Mouse (Mus musculus) inflammation-experienced regulatory T-cells, adult 6 months (primary cell): ENCODE data around the gene Larp6. TPM values are rescaled to one million over a fixed set of nuclear protein-coding genes. Genes with fewer than 3 reads are reported as not detected.

Experiments used
- ATAC-seq: one replicate; pipeline ENCODE4 v1.8.0; 2017
- polyA plus RNA-seq, 3 experiments: library from polyadenylated mRNA; unstranded; fragments of 100-300 nt; shearing (Covaris generic); gene quantifications; one replicate each; pipeline ENCODE4 v1.2.1; 2017

The Larp6 gene
- polyA plus RNA-seq, 3 experiments from 2014 or later: not detected

DNA sequence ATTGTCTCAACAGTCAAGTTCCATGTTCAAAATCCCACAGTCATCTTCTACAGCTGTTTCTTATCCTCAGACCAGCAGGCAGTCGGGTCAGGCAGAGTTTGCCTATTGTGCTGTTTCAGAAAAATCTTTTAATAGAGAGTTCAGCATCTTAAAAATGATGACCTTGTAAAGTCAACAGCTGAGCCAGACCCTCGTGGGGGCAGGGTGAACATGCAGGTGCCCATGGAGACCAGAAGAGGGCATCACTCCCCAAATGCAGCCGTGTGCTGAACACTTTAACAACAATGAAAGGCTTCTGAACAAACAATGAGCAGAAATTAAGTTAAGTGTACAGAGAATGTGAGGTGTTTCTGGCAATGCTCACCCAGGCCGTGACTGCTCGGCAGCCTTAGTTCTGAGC lies 3.0 kb downstream of the Larp6 start:
- no peak for ATAC-seq

DNA sequence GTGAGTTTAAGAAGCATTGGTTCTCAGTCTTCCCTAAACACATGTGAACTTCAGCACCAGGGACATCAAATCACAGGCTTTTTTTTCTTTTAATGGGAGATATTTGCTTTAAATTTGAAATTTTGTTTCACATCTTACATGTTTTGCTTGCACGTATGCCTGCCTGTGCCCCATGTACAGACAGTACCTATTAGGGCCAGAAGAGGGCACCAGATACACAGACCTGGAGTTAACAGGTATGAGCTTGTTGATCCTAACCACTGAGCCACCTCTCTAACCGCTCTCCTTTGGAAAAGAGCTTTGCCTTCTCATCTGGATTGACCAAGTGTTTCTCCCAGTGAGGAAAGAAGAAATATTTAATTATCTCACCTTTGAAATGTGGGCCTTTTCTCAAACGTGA lies 5.5 kb downstream of the Larp6 start:
- no peak for ATAC-seq

DNA sequence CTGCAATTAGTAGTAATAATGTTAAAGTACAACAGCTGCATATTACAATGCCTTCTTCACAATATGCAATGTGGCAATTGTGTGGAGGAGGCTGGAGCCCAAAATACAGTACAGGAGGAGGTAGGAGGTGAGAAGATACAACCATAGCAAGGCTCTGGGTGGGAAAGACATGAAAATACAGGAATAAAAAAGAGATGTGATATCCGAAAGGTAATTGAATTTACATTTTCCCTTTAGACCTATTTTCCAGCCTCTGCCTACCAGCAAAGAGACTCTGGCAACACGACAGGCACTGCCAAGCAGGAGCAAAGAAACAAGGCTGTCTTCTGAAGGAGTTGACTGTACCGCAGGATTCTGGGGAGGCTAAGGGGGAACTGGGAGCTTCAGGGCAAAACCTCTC lies 6.9 kb downstream of the Larp6 start:
- no peak for ATAC-seq

DNA sequence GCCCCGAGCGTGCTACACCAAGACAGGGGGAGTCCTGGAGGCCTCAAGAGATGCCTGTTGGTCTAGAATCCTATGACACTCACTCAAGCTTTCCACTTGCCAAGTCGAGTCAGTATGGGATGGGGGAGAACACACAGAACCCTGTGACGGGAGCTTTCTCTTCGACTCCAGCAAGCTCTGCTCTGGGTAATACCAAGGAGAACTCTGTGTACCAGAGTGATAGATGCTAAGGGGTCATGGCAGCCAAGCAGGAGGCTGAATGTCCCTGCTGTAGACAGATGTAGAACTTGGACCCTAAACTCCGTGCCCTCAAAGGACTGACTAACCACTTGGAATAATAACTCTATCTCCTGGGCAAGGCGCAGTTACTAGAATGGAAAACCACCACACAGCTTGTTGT lies 12.2 kb downstream of the Larp6 start:
- ATAC-seq: no peak

DNA sequence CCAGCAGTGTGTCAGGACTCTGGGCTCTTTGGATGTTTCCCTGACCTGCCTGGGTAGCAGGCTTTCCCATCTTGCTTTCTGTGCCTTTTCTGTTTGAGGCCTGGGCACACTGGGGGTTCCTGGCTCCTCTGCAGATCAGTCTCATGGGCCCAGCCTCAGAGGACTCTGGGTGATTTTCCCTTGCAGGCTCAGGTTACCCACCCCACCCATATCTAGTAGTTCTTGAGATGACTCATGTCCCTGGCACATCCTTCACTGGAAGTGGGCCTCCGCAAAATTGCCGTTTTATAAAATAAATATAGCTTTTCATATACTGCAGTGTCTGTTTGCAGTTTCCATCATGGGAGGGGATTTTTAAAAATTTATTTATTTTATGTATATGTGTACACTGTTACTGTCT lies 21.5 kb downstream of the Larp6 start:
- ATAC-seq: no peak

DNA sequence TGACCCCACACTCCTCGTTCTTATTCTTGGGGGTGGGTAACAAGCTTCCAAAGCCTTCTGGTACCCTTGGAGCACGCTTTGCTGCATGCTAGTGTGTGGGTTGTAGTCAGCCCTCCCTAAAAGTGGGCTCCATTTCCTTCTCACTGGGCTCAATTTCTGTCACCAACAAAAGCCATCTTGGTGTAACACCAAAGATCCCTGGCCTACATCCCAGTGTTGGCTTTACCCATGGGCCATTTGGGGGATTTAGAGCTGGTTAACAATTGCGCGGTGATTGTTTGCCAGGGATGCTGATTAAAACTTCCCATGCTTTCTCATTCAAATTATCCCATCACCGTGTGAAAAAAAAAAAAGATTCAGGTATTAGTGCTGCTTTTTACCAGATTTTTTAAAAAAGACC lies 26.3 kb downstream of the Larp6 start:
- ATAC-seq: no peak

DNA sequence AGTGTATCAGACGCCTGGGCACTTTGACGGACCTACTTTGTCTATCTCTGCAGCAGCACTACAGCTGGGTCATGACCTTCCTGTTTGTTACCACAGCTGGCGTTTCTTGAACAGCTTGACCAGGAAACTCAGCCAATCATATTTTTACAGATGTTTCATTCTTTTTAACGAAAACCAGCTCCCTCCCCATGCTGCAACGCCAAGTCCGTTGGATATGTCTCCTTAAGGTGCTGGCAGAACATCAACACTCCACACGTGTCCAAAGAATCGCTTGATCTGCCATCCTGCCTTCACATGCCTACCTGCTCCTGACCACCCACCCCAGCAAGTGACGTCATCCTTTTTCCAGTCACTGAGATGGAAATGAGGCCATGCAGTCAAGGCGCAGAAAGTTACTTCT lies 28.6 kb downstream of the Larp6 start:
- ATAC-seq: no peak

DNA sequence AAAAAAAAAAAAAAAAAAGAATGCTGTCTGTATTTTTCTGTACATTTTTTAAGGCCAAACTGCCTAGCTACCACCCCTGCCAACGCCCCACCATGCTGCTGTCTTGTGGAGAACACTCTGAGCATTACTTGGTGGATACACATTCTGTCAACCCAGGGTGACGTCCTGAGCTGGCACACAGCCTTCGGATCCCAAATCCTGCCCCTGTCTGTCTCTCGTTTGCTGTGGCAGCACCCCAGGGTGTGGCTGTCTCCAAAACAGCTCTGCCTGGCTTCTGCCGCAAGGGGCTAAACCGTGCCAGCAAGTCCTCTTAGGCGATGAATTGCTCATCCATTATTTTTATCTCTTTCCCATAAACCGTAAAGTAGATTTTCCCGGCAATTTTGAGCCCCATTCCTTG lies 29.7 kb downstream of the Larp6 start:
- no peak for ATAC-seq

DNA sequence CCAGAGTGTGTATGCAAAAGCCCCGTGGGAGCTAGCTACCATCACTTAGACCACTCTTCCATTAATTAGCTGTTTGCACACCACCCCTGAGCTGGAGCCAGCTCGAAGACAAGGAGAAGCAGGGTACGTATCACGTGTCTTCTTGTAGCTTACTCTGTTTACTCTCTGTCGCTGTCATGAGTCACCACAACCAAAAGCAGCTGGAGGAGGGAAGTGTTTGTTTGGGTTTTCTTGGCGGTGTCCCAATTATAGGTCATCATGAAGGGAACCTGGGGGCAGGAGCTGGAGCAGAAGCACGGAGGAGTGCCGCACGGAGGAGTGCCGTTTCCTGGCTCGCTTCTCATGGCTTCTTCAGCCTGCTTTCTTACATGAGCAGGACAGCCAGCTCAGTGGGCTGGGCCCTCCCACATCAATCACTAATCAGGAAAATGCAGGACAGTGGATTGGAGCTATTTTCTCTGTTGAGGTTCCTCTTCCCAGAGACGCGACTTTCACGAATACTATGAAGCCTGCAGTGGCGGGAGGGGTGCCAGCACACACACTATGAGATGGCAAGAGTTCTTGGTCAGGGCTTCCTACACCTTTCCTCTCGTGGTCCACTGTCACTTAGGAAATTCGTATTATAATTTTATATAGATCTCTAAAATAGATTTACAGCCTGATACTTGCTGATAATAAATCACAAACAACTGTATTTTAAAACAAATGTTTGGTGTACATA lies 30.6 kb downstream of the Larp6 start:
- ATAC-seq: no peak

DNA sequence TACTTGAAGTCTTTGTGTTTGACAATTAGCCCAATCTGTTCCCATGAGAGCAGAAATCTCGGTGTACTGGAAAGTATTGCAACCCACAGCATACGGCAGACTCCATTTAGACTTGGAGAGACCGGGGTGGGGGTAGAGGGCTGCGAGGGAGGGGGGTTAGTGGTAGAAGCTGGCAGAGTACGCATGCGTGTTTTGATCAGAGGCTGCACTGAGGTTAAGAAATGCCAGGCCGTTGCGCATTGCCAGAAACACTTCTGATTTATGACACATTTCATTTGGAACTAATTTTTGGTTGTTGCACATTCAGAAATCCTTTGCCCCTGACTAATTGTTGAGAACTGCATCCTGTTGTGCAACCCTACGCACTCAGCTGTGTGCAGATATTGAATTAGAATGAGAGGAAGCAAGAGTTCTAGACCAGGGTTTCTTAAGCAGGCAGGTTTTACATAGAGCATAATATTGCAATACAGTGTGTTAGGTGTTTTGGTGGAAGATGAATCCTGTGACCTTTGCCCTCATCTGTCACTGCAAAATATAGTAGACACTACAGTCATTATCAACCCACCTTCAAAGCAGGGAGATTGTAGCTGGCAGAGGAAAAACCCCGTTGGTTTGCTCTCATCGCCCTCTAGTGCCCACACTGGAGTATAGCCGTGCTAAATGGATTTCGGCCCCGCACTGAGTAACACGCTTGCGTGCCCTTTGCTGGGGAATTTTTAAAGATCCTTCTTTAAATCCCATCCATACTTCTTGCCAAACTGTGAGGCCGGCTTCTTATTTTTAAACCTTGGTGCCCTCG lies 31.6 kb downstream of the Larp6 start:
- ATAC-seq: no peak

DNA sequence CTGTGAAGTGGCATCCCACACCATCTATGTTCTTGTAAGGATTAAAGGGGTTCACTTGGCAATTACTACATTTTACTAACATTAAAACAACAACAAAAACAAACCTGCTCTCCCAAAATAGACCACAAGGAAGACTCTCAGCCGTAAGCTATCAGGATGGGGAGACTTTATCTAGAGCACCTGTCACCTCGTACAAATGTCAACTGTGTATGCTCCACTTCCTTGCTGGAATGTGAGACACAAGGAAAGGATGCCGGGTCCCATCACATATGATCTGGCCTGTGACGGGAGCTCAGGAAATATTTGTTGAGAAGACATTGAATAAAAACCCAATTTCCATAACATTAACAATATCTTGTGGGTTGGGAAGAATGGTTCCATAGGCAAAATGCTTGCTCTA lies 32.2 kb downstream of the Larp6 start:
- ATAC-seq: no peak

DNA sequence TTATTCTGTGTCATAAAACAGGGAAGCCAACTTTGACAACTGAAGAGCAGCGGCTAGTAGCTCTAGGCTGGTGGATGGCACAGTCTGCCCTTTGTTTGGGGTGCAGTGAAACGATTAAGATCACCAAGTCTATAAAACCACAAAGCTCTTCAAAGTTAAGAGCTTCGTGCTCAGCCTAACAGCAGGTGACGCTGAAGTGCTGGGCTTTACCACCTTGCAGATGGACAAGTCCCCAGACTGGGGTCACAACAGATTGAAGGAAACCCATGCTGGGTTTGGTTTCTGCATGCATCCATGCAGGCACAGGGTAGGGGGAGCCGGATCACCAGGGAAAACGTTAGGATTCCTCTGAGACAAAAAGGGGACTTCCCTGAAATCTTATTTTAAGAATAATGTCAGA lies 33.8 kb downstream of the Larp6 start:
- no peak for ATAC-seq

DNA sequence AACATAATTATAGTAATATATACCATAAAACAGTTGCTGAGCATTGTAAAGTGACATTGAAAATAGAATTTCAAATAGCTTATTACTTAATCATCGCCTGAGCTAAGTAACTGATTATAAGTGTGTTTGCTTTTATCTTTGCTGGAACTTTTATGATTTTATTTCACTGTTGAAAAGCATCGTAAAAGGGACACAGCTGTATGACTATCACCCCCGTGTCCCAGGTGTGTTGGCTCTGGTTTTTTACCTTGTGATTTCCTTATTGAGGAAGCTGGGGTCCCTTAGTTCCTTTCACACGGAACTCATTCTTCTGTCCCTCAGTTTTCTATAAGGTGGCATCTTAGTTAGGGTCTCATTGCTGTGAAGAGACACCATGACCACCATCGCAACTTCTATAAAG lies 34.9 kb downstream of the Larp6 start:
- ATAC-seq: no peak

DNA sequence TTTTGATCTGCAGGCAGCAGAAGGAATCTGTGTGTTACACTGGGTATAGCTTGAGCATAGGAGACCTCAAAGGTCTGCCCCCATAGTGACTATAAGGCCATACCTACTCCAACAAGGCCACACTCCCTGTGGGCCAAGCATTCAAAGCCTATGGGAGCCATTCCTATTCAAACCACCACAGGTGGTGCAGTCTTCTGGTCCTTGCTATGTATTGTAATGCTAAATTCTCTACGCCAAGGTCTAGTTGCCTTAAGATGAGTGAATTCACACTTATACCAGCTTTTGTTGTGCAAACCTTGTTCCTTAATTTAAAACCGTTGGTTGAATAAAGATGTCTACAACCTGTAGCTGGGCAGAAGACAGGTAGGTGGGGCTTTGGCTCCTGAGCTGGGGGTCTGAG lies 35.4 kb downstream of the Larp6 start:
- no peak for ATAC-seq

DNA sequence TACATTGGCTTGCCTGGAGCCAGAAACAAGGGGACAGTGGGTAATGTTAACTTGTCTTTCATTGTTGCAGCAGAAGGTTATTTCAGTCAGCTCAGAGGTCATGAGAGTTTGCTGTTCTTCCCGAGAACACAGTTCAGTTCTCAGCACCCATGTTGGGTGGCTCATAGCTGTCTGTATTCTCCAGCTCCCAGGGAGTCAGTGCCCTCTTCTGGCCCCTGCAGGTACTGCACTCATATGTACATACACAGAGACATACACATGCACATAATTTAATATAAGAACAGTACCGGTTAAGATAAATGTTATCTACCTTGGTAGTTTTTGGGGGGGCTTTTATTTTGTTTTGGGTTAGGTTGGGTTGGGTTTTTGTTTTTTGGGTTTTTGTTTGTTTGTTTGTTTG lies 36.3 kb downstream of the Larp6 start:
- ATAC-seq: no peak

DNA sequence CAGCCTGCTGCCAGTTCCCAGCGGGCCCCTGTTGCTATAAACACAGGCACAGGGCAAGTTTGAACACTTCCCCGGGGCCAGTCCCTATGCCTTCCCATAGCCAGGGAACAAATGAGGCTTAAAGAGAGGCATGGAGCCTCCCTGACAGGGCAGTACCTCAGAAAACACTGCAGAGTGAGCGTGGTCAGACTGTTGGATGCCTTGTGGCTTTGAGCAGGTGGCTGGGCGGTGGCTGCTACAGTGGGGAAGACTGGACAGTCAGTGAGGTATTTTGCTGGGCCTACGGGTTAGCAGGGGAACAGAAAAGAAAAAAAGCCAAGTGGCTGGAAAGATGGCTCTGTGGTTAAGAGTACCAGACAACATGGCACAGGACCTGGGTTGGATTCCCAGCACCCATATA lies 38.3 kb downstream of the Larp6 start:
- ATAC-seq: no peak

DNA sequence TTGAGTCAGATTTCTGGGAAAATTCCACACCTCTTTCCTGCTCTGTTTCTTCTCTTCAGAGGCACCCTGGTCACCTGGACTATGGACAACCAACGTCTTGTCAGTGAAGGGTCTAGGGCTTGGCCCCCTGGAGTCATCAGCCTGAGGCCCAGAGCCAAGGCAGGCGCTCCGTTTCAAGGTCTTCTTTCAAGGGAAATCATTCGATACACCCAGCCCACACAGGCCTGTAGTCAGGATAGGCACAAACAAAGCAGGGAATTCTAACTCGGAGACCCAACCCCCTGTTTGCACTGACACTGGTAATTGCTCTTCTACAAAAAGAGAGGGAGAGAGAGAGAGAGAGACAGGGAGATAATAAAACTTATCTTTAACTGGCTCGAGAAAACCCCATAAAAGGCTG lies 39.2 kb downstream of the Larp6 start:
- ATAC-seq: no peak

DNA sequence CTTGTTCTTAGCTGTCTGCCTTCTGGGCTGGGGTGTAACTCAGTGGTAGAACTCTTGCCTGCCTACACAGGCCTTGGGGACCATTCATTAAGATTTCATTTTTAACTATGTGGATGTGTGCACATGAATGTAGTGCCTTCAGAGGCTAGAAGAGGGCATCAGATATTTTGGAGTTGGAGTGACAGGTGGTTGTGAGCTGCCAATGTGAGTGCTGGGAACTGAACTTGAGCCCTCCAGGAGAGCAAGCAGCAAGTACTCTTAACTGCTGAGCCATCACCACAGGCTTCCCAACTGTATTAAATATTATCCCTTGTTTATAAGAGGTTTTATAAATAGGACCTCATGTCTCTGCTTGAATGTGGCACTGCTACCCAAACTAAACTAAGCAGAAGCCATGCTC lies 39.8 kb downstream of the Larp6 start:
- no peak for ATAC-seq

DNA sequence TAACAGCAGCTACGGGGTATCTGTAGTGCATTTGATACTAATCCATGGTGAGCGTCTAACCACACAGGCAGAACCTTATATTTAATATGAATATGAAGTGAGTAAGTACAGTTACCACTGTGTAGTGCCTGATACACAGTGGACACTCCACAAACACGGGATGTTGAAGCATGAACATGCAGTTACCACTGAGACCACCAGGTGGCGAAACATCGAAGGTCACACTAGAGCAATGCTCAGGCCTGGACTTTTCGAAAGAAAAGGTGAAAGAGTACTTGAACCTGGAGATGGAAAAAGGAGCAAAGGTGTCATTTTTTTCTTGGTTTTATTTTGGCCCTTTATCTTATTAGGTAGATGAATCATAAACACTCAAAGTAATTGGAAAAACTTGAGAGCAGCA lies 43.5 kb downstream of the Larp6 start:
- no peak for ATAC-seq

DNA sequence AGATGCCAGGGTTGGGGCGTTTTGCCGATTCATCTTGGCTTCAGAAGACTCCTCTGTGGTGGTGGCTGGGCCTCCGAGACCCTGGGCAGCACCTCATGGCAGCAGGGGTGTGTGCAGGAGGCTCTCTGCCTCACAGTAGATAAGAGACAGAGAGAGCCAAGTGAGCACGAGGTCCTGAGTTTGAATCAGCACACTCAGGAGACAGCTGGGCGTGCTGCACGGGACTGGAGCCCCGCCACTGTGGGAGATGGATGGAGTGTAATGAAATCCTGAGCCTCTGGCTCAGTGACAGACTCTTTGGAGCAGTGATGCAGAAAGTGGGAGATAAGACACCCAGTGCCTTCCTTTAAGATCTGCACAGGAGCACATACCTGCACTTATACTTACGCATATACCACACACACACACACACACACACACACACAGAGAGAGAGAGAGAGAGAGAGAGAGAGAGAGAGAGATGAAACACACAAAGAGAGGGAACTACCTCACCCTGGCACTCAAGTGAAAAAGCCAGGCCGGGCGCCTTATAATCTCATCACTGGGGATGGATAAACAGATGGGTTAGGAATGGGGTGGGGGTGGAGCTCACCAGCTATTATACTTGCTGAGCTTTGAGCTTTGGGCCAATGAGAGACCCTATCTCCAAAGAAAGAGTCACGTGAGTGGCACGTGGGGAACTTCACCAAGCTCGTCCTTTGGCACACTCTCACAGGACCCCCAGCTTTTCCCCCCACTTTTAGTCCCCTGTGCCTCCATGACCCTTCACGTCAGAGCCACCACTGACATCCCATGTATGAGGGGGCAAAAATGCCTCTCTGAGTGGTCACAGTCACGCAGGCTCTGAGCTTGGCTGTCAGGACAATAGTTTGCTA lies 44.3 kb downstream of the Larp6 start:
- no peak for ATAC-seq

DNA sequence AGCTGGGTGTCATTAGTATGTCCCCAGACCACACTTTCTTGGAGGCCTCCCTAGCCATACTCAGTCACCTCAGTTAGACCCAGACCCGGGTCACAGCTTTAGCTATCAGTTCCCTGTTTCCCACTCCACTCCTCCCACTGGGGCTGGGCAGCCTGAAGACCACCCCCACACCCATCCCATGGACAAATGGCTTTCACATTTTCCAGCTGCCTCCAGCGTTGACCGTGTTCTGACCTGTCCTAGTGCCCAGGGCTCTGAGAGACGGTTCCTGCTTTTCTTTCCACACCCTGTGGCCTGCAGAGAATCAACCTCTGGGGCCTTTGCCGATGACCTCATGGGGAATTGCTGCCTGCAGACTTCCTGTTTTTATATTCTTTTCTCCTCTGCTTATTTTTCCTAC lies 45.0 kb downstream of the Larp6 start:
- ATAC-seq: no peak

DNA sequence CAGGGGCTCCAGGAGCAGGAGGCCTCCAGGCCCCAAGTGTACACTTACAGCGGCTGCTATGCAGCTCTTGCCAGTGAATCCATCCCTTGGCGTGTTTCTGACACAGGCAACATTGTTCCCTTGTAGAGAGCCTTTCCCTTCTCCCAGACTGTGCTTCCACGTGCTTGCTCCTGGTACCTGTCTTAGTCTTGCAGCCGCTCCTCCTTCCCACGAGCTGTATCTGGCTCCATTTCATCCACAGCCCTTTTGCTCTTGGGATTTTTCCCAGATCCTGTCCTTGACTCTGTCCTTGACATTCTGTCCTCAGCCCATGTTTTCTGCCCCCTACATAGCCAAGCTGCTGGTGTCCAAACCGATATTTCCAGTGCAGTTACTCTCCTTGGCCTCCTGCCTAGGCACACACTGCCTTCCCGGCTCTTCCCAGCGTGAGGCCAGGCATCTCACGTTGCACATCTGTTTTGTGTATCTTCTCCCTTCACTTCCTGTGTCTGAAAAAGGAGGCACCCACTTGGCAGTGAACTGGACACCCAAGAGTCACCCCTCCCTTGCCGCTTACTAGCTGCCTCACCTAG lies 46.7 kb downstream of the Larp6 start:
- no peak for ATAC-seq

DNA sequence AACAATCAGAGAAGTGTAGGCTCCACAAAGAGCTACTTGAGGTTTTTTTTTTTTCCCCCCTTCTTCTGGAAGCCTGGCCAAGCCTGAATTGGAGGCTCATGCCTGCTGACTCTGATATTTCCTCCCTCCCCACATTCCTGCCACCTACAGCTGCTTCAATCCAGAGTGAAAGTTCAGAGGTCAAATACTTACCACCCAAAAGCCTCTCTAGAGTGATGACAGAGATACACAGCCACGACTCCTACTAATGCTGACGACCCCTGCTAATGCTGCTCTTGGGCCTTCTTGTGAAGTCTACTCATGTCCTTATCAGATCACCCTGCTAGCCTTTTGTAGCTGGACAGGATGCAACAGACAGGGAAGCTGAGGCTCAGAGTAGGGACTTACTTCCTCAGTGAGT lies 52.4 kb downstream of the Larp6 start:
- no peak for ATAC-seq
